Mouse (Mus musculus) MEL-GATA-1-ER (cell line): ENCODE measurements around the gene Acsf3.

Experiments used
- DNase-seq: peaks from one replicate; pipeline ENCODE4 v3.0.0-alpha.2; 2012; ENCODE audit warnings: low read depth; ENCODE audit errors: extremely low read depth

Gene Acsf3

GRCm38 (mm10) chr8:122849152-122849910 is 74.0 kb downstream of the Acsf3 start:
- no peak for DNase-seq

GRCm38 (mm10) chr8:122850641-122851240 is 75.5 kb downstream of the Acsf3 start:
- DNase-seq = no peak

GRCm38 (mm10) chr8:122851692-122852545 is 76.6 kb downstream of the Acsf3 start:
- DNase-seq = no peak

- DNase-seq = no peak
Observed at GRCm38 (mm10) chr8:122852546-122852905, 77.2 kb downstream of the Acsf3 start.

- DNase-seq = no peak
Observed at GRCm38 (mm10) chr8:122853340-122853771, 78.1 kb downstream of the Acsf3 start.

- DNase-seq = no peak
Observed at GRCm38 (mm10) chr8:122854388-122854787, 79.1 kb downstream of the Acsf3 start.

GRCm38 (mm10) chr8:122855123-122855522 is 79.8 kb downstream of the Acsf3 start:
- no peak for DNase-seq

- DNase-seq = no peak
Observed at GRCm38 (mm10) chr8:122856288-122856687, 81.0 kb downstream of the Acsf3 start.

- DNase-seq = no peak
Observed at GRCm38 (mm10) chr8:122859843-122860242, 84.6 kb downstream of the Acsf3 start.

GRCm38 (mm10) chr8:122864719-122865129 is 89.4 kb downstream of the Acsf3 start:
- DNase-seq = no peak

- no peak for DNase-seq
Observed at GRCm38 (mm10) chr8:122865441-122865840, 90.2 kb downstream of the Acsf3 start.

GRCm38 (mm10) chr8:122866231-122866630 is 90.9 kb downstream of the Acsf3 start:
- DNase-seq = no peak
